Mouse (Mus musculus) midbrain, embryonic 16.5 days (tissue): Measurements from ENCODE around the gene Ascc1. TPM values are rescaled to one million over a fixed set of nuclear protein-coding genes. Genes with fewer than 3 reads are reported as not detected.

Experiments
- ATAC-seq: fragments of 200-750 bp; cut with Nextera tagmentation; 2 replicates; pipeline ENCODE4 v1.8.0; 2017; ENCODE audit warnings: moderate TSS enrichment
- H3K27ac ChIP-seq: fragments of 300-500 bp; sonication (generic); 2 replicates; pipeline ENCODE4 v1.5.1; 2014; ENCODE audit warnings: mild to moderate bottlenecking, low read length, mixed read lengths
- H3K27me3 ChIP-seq: fragments of 300-500 bp; sonication (generic); 2 replicates; pipeline ENCODE4 v1.6.1; 2014; ENCODE audit warnings: low read depth, low read length, mixed read lengths; ENCODE audit not compliant: control insufficient read depth, insufficient read depth
- H3K36me3 ChIP-seq: fragments of 300-500 bp; sonication (generic); 2 replicates; pipeline ENCODE4 v1.6.1; 2014; ENCODE audit warnings: mild to moderate bottlenecking, low read length, moderate library complexity, mixed read lengths; ENCODE audit not compliant: control insufficient read depth, insufficient read depth
- H3K4me1 ChIP-seq: fragments of 300-500 bp; sonication (generic); 2 replicates; pipeline ENCODE4 v1.6.1; 2014; ENCODE audit warnings: mild to moderate bottlenecking, low read length, mixed read lengths; ENCODE audit not compliant: control insufficient read depth, insufficient read depth
- H3K4me2 ChIP-seq: fragments of 300-500 bp; sonication (generic); 2 replicates; pipeline ENCODE4 v1.6.1; 2014; ENCODE audit warnings: mild to moderate bottlenecking, low read length, mixed read lengths
- H3K4me3 ChIP-seq: fragments of 300-500 bp; sonication (generic); 2 replicates; pipeline ENCODE4 v1.5.1; 2014; ENCODE audit warnings: low read depth, mild to moderate bottlenecking, low read length, moderate library complexity, mixed read lengths
- H3K9ac ChIP-seq: fragments of 300-500 bp; sonication (generic); 2 replicates; pipeline ENCODE4 v1.6.1; 2014; ENCODE audit warnings: low read depth, low read length, mixed read lengths
- H3K9me3 ChIP-seq: fragments of 300-500 bp; sonication (generic); replicated peaks from 2 replicates; pipeline ENCODE4 v1.6.1; 2014; ENCODE audit warnings: mild to moderate bottlenecking, low read length, mixed read lengths; ENCODE audit not compliant: control insufficient read depth, poor library complexity, severe bottlenecking
- WGBS: fragments of 180-500 bp; shearing (Covaris S2); extraction: QIAGEN DNeasy Blood & Tissue Kit; methylation state at CpG from one replicate; pipeline ENCODE4 v1.1.7; 2014; 5-methylcytosine and 5-hydroxymethylcytosine counted together
- polyA plus RNA-seq: library from polyadenylated mRNA; unstranded; fragments of >200 nt; fragmentation: Nextera tagmentation; extraction: Ambion mirVana; gene quantifications from 2 replicates; pipeline ENCODE4 v1.2.1, GENCODE M21; 2015

Gene Ascc1
- polyA plus RNA-seq, 1 experiment from 2014 or later, result 54.5 TPM

DNA sequence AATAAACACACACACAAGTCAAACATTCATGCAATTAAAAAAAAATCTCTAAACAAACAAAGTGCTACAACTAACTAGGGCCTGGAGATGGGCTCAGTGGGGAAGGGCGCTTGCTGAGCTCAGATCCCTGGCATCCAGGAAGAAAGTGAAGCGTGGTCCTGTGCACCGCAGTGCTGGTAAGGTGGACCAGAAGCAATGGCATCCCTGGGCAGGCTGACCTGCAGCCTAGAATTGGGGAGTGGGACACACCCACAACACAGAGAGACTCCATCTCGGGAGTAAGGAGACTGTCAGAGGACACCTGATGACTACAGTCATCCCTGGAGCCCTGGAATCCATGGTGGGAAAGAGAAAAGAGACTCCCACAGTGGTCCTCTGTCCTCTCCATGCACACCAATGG lies 29.2 kb upstream of the Ascc1 start:
- H3K36me3 ChIP-seq, result no peaks in the 10 kb centered on the region
- no peaks in the 10 kb centered on the region for H3K27me3 ChIP-seq
- H3K4me3 ChIP-seq, result no peak overlapping the region
- 83% methylated on average over 4 of the region's 4 CpGs for WGBS
- peaks cover 17% of the 10 kb centered on the region for H3K4me1 ChIP-seq
- H3K9me3 ChIP-seq, result no peaks in the 10 kb centered on the region
- H3K27ac ChIP-seq, result no peak overlapping the region
- H3K9ac ChIP-seq, result no peak overlapping the region
- H3K4me2 ChIP-seq, result no peak overlapping the region
- no peak for ATAC-seq

DNA sequence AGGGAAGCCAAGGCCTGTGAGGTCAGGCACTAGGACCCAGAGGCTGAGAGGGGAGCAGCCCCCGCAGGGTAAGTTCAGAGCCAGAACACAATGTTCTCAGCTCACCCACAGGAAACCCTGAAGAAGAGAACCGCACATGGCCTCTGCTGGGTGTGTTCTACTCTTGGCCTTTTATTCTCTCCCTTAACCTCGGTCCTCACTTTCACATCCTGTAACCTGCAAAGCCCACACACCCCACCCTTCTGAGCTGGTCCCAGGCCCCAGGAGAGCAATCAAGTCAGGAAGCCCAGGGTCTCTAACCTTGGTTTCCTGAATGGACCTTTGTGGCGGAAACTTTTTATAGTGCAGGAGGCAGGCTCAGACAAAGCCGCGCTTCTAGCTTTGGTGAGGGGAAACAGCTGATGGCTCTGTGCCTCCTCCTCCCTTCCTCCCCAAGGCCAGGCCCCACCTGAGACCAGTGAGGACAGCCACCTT lies 28.4 kb upstream of the Ascc1 start:
- 18% methylated on average over 6 of the region's 6 CpGs for WGBS
- H3K9me3 ChIP-seq, result no peaks in the 10 kb centered on the region
- peaks cover 23% of the 10 kb centered on the region for H3K4me1 ChIP-seq
- H3K4me3 ChIP-seq, result no peak overlapping the region
- H3K9ac ChIP-seq, result peak overlapping the region; percentile 45; the same call in 1 of the 2 replicates
- ATAC-seq, result no peak
- H3K27ac ChIP-seq, result peak overlapping the region; percentile 62
- no peaks in the 10 kb centered on the region for H3K36me3 ChIP-seq
- H3K27me3 ChIP-seq, result no peaks in the 10 kb centered on the region
- H3K4me2 ChIP-seq, result no peak overlapping the region; the same call in 1 of the 2 replicates

- Histone ChIP-seq H3K9me3 (no peaks in the 10 kb centered on the region), H3K4me3 (no peak overlapping the region), H3K9ac (no peak overlapping the region), H3K27ac (peak overlapping the region; percentile 62), H3K4me1 (peaks cover 26% of the 10 kb centered on the region), H3K4me2 (no peak overlapping the region), H3K27me3 (no peaks in the 10 kb centered on the region), H3K36me3 (no peaks in the 10 kb centered on the region)
- no peak for ATAC-seq
- WGBS, result 66% methylated on average over 3 of the region's 3 CpGs
Observed at GRCm38 (mm10) chr10:59974786-59975185, 27.8 kb upstream of the Ascc1 start.

- H3K4me2 ChIP-seq, result no peak overlapping the region
- no peak for ATAC-seq
- WGBS, result 80% methylated on average over 2 of the region's 4 CpGs
Observed at GRCm38 (mm10) chr10:59977141-59977540, 25.5 kb upstream of the Ascc1 start.

GRCm38 (mm10) chr10:59977715-59978343 lies 24.8 kb upstream of the Ascc1 start:
- WGBS, result 89% methylated on average over 5 of the region's 5 CpGs
- peak overlapping the region; percentile 26; the same call in 1 of the 2 replicates for H3K27ac ChIP-seq

More at GRCm38 (mm10) chr10:59977141-59977540, 25.5 kb upstream of the Ascc1 start:
- H3K4me3 ChIP-seq, result no peak overlapping the region
- no peaks in the 10 kb centered on the region for H3K9me3 ChIP-seq
- H3K27ac ChIP-seq, result no peak overlapping the region
- H3K36me3 ChIP-seq, result no peaks in the 10 kb centered on the region
- no peaks in the 10 kb centered on the region for H3K27me3 ChIP-seq
- H3K4me1 ChIP-seq, result peaks cover 17% of the 10 kb centered on the region
- H3K9ac ChIP-seq, result no peak overlapping the region

GRCm38 (mm10) chr10:59978401-59978800 lies 24.2 kb upstream of the Ascc1 start:
- Histone ChIP-seq H3K4me1 (peaks cover 17% of the 10 kb centered on the region), H3K9ac (no peak overlapping the region), H3K4me2 (no peak overlapping the region), H3K4me3 (no peak overlapping the region), H3K27me3 (no peaks in the 10 kb centered on the region), H3K9me3 (no peaks in the 10 kb centered on the region), H3K27ac (peak overlapping the region; percentile 50; the same call in 1 of the 2 replicates), H3K36me3 (no peaks in the 10 kb centered on the region)
- ATAC-seq, result no peak
- 46% methylated on average over 2 of the region's 2 CpGs for WGBS

More at GRCm38 (mm10) chr10:59977715-59978343, 24.8 kb upstream of the Ascc1 start:
- H3K4me1 ChIP-seq, result peaks cover 17% of the 10 kb centered on the region
- H3K9me3 ChIP-seq, result no peaks in the 10 kb centered on the region
- no peak overlapping the region for H3K9ac ChIP-seq
- no peaks in the 10 kb centered on the region for H3K36me3 ChIP-seq
- ATAC-seq, result no peak
- H3K4me2 ChIP-seq, result no peak overlapping the region
- no peak overlapping the region for H3K4me3 ChIP-seq
- H3K27me3 ChIP-seq, result no peaks in the 10 kb centered on the region

DNA sequence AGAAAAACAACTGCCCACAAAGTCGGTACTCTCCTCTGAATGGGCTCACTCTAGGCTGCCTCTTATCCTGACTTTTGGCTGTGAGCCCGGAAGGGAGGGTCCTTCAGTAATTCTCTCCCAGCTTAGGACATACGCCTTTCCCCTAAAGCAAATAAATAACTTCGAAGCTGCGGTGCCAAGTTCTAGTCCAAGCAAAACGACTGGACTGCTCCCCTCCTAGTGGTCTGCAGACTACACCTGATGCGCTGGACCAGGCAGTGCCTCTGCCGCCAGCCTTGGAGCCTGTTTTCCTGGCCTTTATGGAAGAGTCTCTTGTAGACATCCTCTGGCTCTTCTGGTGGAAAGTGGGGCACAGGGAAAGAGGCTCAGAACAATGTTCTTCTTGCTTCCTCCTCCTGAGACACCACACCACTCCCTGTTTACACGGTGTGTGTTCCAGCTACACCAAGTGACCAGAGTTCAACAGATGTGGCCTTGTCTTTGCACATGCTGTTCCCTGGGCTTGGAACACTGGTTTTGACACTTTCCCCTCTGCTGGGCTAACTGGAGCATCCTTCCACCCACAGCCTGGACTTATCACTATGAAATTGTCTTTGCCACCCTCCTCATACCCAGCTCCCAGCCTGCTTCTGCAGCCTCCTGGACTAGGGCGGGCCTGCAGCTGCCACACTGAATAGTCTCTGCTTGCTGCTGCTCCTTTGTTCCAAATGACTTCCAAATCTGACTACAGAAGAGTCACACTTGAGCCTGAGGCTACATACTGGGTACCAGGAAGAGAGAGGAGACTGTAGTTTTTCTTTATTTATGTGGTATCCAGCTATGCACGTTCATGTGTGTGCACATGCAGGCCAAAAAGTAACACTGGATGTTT lies 23.5 kb upstream of the Ascc1 start:
- 44% methylated on average over 11 of the region's 11 CpGs for WGBS
- Histone ChIP-seq H3K9ac (0 out of 2 replicates have a peak overlapping the region, but pooled peaks have one; percentile 22), H3K36me3 (no peaks in the 10 kb centered on the region)

GRCm38 (mm10) chr10:59980815-59981244 lies 21.8 kb upstream of the Ascc1 start:
- Histone ChIP-seq H3K27me3 (no peaks in the 10 kb centered on the region), H3K27ac (no peak overlapping the region), H3K9me3 (no peaks in the 10 kb centered on the region), H3K4me1 (peaks cover 9% of the 10 kb centered on the region), H3K36me3 (0 out of 2 replicates have a peak, but pooled peaks cover 2% of the 10 kb centered on the region), H3K4me3 (no peak overlapping the region), H3K4me2 (no peak overlapping the region), H3K9ac (no peak overlapping the region)
- no peak for ATAC-seq
- 97% methylated on average over 6 of the region's 6 CpGs for WGBS

More for the DNA sequence above, 23.5 kb upstream of the Ascc1 start:
- Histone ChIP-seq H3K27me3 (no peaks in the 10 kb centered on the region), H3K9me3 (no peaks in the 10 kb centered on the region), H3K27ac (peak overlapping the region; percentile 50), H3K4me3 (no peak overlapping the region), H3K4me1 (peaks cover 15% of the 10 kb centered on the region), H3K4me2 (no peak overlapping the region)
- ATAC-seq, result peak; percentile 47; the same call in 1 of the 2 replicates
